Mouse (Mus musculus): ENCODE results near the gene Cacna1a.

DNA sequence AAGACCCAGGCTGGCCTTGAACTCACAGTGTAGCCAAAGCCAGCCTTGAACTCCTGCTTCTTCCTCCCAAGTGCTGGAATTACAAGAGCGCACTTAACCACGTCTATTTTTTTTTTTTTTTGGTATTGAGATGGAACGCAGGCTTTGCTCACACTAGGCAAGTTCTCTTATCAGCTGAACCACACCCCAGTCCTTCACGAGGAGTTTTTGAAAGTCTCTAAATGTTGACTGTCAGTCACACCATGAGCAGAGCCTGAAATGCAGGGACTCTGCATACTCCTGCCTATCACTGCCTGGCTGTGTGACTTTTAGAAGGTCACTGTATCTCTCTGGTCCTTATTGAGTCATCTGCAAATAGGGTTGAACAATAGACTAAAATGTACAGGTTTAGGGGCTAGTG, 173.5 kb downstream of the Cacna1a start:
- TF ChIP-seq CTCF (IDR thresholded peaks at IDR 0.05; ENCODE audit: low read depth) = no peak
- TF ChIP-seq EP300 (IDR thresholded peaks at IDR 0.05; ENCODE audit: low read depth) = no peak
